Mouse (Mus musculus) heart, embryonic 16.5 days (tissue): ENCODE results near the gene Papss2. TPM values are rescaled to one million over a fixed set of nuclear protein-coding genes. Genes with fewer than 3 reads are reported as not detected.

Experiments
- ATAC-seq: fragments of 200-750 bp; cut with Nextera tagmentation; replicated peaks from 2 replicates; pipeline ENCODE4 v1.8.0; 2017; ENCODE audit warnings: moderate number of reproducible peaks; ENCODE audit not compliant: insufficient read depth, low FRiP score; ENCODE audit errors: extremely low read depth
- H3K27ac ChIP-seq: fragments of 300-500 bp; sonication (generic); 2 replicates; pipeline ENCODE4 v1.5.1; 2014; ENCODE audit warnings: mild to moderate bottlenecking, low read length, control low read depth, moderate library complexity
- H3K27me3 ChIP-seq: fragments of 300-500 bp; sonication (generic); 2 replicates; pipeline ENCODE4 v1.6.1; 2014; ENCODE audit warnings: low read length, mixed read lengths; ENCODE audit not compliant: control insufficient read depth, insufficient read depth
- H3K36me3 ChIP-seq: fragments of 300-500 bp; sonication (generic); 2 replicates; pipeline ENCODE4 v1.6.1; 2014; ENCODE audit not compliant: control insufficient read depth, insufficient read depth
- H3K4me1 ChIP-seq: fragments of 300-500 bp; sonication (generic); 2 replicates; pipeline ENCODE4 v1.6.1; 2014; ENCODE audit warnings: low read length, mixed read lengths; ENCODE audit not compliant: control insufficient read depth, insufficient read depth
- H3K4me2 ChIP-seq: fragments of 300-500 bp; sonication (generic); 2 replicates; pipeline ENCODE4 v1.6.1; 2014; ENCODE audit warnings: low read depth, mild to moderate bottlenecking, control low read depth, low read length
- H3K4me3 ChIP-seq: fragments of 300-500 bp; sonication (generic); 2 replicates; pipeline ENCODE4 v1.5.1; 2014; ENCODE audit warnings: mild to moderate bottlenecking, control low read depth, low read length
- H3K9ac ChIP-seq: fragments of 300-500 bp; sonication (generic); 2 replicates; pipeline ENCODE4 v1.6.1; 2014; ENCODE audit warnings: low read length, control low read depth
- H3K9me3 ChIP-seq: fragments of 300-500 bp; sonication (generic); replicated peaks from 2 replicates; pipeline ENCODE4 v1.6.1; 2016; ENCODE audit warnings: low read length; ENCODE audit not compliant: control insufficient read depth
- WGBS: fragments of 180-500 bp; shearing (Covaris S2); extraction: QIAGEN DNeasy Blood & Tissue Kit; methylation state at CpG from one replicate; pipeline ENCODE4 v1.1.7; 2014; 5-methylcytosine and 5-hydroxymethylcytosine counted together
- polyA plus RNA-seq: library from polyadenylated mRNA; unstranded; fragments of >200 nt; fragmentation: Nextera tagmentation; extraction: Ambion mirVana; gene quantifications from 2 replicates; pipeline ENCODE4 v1.2.1, GENCODE M21; 2015

The Papss2 gene
- polyA plus RNA-seq, 1 experiment from 2014 or later = 5.8 TPM

- WGBS = 83% methylated on average over 5 of the region's 5 CpGs
- ATAC-seq = no peak
Measured at GRCm38 (mm10) chr19:32567447-32567846, 28.1 kb upstream of the Papss2 start.

GRCm38 (mm10) chr19:32568470-32568869 lies 27.1 kb upstream of the Papss2 start:
- no peaks in the 10 kb centered on the region for H3K9me3 ChIP-seq
- no peak overlapping the region for H3K9ac ChIP-seq
- no peak overlapping the region for H3K27ac ChIP-seq
- no peak overlapping the region for H3K4me2 ChIP-seq
- no peaks in the 10 kb centered on the region for H3K27me3 ChIP-seq
- H3K4me1 ChIP-seq = peaks cover 6% of the 10 kb centered on the region; the same call in 1 of the 2 replicates
- no peaks in the 10 kb centered on the region for H3K36me3 ChIP-seq
- WGBS = 82% methylated on average over 3 of the region's 3 CpGs
- ATAC-seq = no peak
- no peak overlapping the region for H3K4me3 ChIP-seq

More at GRCm38 (mm10) chr19:32567447-32567846, 28.1 kb upstream of the Papss2 start:
- peaks cover 6% of the 10 kb centered on the region; the same call in 1 of the 2 replicates for H3K4me1 ChIP-seq
- H3K27me3 ChIP-seq = no peaks in the 10 kb centered on the region
- no peaks in the 10 kb centered on the region for H3K36me3 ChIP-seq
- H3K27ac ChIP-seq = no peak overlapping the region
- no peak overlapping the region for H3K4me3 ChIP-seq
- no peak overlapping the region for H3K9ac ChIP-seq
- H3K9me3 ChIP-seq = no peaks in the 10 kb centered on the region
- no peak overlapping the region for H3K4me2 ChIP-seq

- no peak overlapping the region for H3K27ac ChIP-seq
- ATAC-seq = no peak
- H3K27me3 ChIP-seq = no peaks in the 10 kb centered on the region
- H3K4me3 ChIP-seq = no peak overlapping the region
- H3K36me3 ChIP-seq = no peaks in the 10 kb centered on the region
- no peak overlapping the region for H3K4me2 ChIP-seq
- H3K9me3 ChIP-seq = no peaks in the 10 kb centered on the region
- no peak overlapping the region for H3K9ac ChIP-seq
- peaks cover 6% of the 10 kb centered on the region; the same call in 1 of the 2 replicates for H3K4me1 ChIP-seq
- WGBS = 41% methylated on average over 3 of the region's 3 CpGs
Measured at GRCm38 (mm10) chr19:32568961-32569653, 26.5 kb upstream of the Papss2 start.

- H3K4me2 ChIP-seq = no peak overlapping the region
- 66% methylated on average over 5 of the region's 5 CpGs for WGBS
- no peaks in the 10 kb centered on the region for H3K27me3 ChIP-seq
- ATAC-seq = no peak
- H3K4me3 ChIP-seq = no peak overlapping the region
- H3K27ac ChIP-seq = no peak overlapping the region
- H3K4me1 ChIP-seq = peaks cover 6% of the 10 kb centered on the region; the same call in 1 of the 2 replicates
- H3K36me3 ChIP-seq = no peaks in the 10 kb centered on the region
- no peaks in the 10 kb centered on the region for H3K9me3 ChIP-seq
- no peak overlapping the region for H3K9ac ChIP-seq
Measured at GRCm38 (mm10) chr19:32569725-32570124, 25.9 kb upstream of the Papss2 start.

GRCm38 (mm10) chr19:32572191-32572590 lies 23.4 kb upstream of the Papss2 start:
- Histone ChIP-seq H3K27me3 (no peaks in the 10 kb centered on the region), H3K36me3 (no peaks in the 10 kb centered on the region), H3K9me3 (no peaks in the 10 kb centered on the region), H3K4me2 (no peak overlapping the region), H3K4me1 (peaks cover 9% of the 10 kb centered on the region), H3K4me3 (no peak overlapping the region), H3K27ac (no peak overlapping the region), H3K9ac (no peak overlapping the region)
- WGBS = 55% methylated on average over 2 of the region's 2 CpGs
- no peak for ATAC-seq

GRCm38 (mm10) chr19:32573259-32573658 lies 22.3 kb upstream of the Papss2 start:
- Histone ChIP-seq H3K27ac (no peak overlapping the region), H3K9me3 (no peaks in the 10 kb centered on the region), H3K4me1 (peaks cover 17% of the 10 kb centered on the region), H3K27me3 (no peaks in the 10 kb centered on the region), H3K9ac (no peak overlapping the region), H3K4me3 (no peak overlapping the region), H3K4me2 (no peak overlapping the region), H3K36me3 (no peaks in the 10 kb centered on the region)
- WGBS = 67% methylated on average over 6 of the region's 6 CpGs
- ATAC-seq = no peak

- H3K4me2 ChIP-seq = no peak overlapping the region
- no peaks in the 10 kb centered on the region for H3K27me3 ChIP-seq
- no peak overlapping the region; the same call in 1 of the 2 replicates for H3K27ac ChIP-seq
- no peaks in the 10 kb centered on the region for H3K9me3 ChIP-seq
- no peak overlapping the region for H3K9ac ChIP-seq
- H3K4me3 ChIP-seq = no peak overlapping the region
- 74% methylated on average over 3 of the region's 3 CpGs for WGBS
- H3K36me3 ChIP-seq = no peaks in the 10 kb centered on the region
- ATAC-seq = no peak
- peaks cover 11% of the 10 kb centered on the region for H3K4me1 ChIP-seq
Measured at GRCm38 (mm10) chr19:32574846-32575245, 20.7 kb upstream of the Papss2 start.

- 29% methylated on average over 1 of the region's 1 CpGs for WGBS
- peak overlapping the region; percentile 35 for H3K27ac ChIP-seq
- no peak overlapping the region for H3K9ac ChIP-seq
- H3K9me3 ChIP-seq = no peaks in the 10 kb centered on the region
- H3K4me1 ChIP-seq = peaks cover 11% of the 10 kb centered on the region
- H3K36me3 ChIP-seq = no peaks in the 10 kb centered on the region
- H3K4me3 ChIP-seq = no peak overlapping the region
- ATAC-seq = no peak
- H3K4me2 ChIP-seq = no peak overlapping the region
- H3K27me3 ChIP-seq = no peaks in the 10 kb centered on the region
Measured at GRCm38 (mm10) chr19:32577749-32578148, 17.8 kb upstream of the Papss2 start.

- no peaks in the 10 kb centered on the region for H3K27me3 ChIP-seq
- H3K9ac ChIP-seq = no peak overlapping the region
- no peaks in the 10 kb centered on the region for H3K9me3 ChIP-seq
- 78% methylated on average over 4 of the region's 4 CpGs for WGBS
- no peaks in the 10 kb centered on the region for H3K36me3 ChIP-seq
- ATAC-seq = no peak
- no peak overlapping the region for H3K4me2 ChIP-seq
- H3K27ac ChIP-seq = no peak overlapping the region
- no peak overlapping the region for H3K4me3 ChIP-seq
- no peaks in the 10 kb centered on the region for H3K4me1 ChIP-seq
Measured at GRCm38 (mm10) chr19:32583091-32583766, 12.4 kb upstream of the Papss2 start.
